Mouse (Mus musculus) heart, adult 2 months (tissue): ENCODE data around the gene Itpr2. TPM values are rescaled to one million over a fixed set of nuclear protein-coding genes. Genes with fewer than 3 reads are reported as not detected.

Source experiments
- DNase-seq, 2 experiments: peaks; one replicate each; pipeline ENCODE4 v3.0.0; 2021
- H3K27ac ChIP-seq: fragments of 200-600 bp; 2 replicates; pipeline ENCODE4 v1.8.1; 2022
- H3K27me3 ChIP-seq: fragments of 200-500 bp; 2 replicates; pipeline ENCODE4 v1.6.1; 2012; ENCODE audit warnings: mild to moderate bottlenecking, low read length, inconsistent platforms, mixed read lengths; ENCODE audit not compliant: control insufficient read depth, insufficient read depth
- H3K36me3 ChIP-seq: fragments of 200-500 bp; 2 replicates; pipeline ENCODE4 v1.6.1; 2012; ENCODE audit warnings: low read length, inconsistent platforms; ENCODE audit not compliant: control insufficient read depth, insufficient read depth
- H3K4me1 ChIP-seq: fragments of 200-500 bp; 2 replicates; pipeline ENCODE4 v1.6.1; 2011; ENCODE audit warnings: low read length; ENCODE audit not compliant: control insufficient read depth, insufficient read depth
- H3K4me3 ChIP-seq: fragments of 200-600 bp; 2 replicates; pipeline ENCODE4 v1.8.1; 2022
- H3K79me2 ChIP-seq: fragments of 200-500 bp; replicated peaks from 2 replicates; pipeline ENCODE4 v1.6.1; 2012; ENCODE audit warnings: mild to moderate bottlenecking, inconsistent platforms, low read length, moderate library complexity, mixed read lengths; ENCODE audit not compliant: control insufficient read depth, insufficient read depth
- H3K9ac ChIP-seq: fragments of 200-500 bp; 2 replicates; pipeline ENCODE4 v1.6.1; 2012; ENCODE audit warnings: low read depth, mild to moderate bottlenecking, control low read depth, inconsistent platforms, low read length, mixed read lengths
- CTCF ChIP-seq: fragments of 200-600 bp; IDR thresholded peaks from 2 replicates; pipeline ENCODE4 v1.8.1; 2022; ENCODE audit warnings: antibody characterized with exemption, mild to moderate bottlenecking, moderate library complexity
- EP300 ChIP-seq: fragments of 200-500 bp; IDR thresholded peaks from 2 replicates; pipeline ENCODE4 v1.6.1; 2011; ENCODE audit warnings: low read depth, low read length, control low read depth; ENCODE audit not compliant: insufficient read depth
- POLR2A ChIP-seq: fragments of 200-500 bp; IDR thresholded peaks from 2 replicates; pipeline ENCODE4 v1.6.1; 2011; ENCODE audit warnings: mild to moderate bottlenecking, low read depth, low read length, control low read depth; ENCODE audit not compliant: insufficient read depth
- WGBS: fragments of 180-500 bp; shearing (Covaris S2); methylation state at CpG from one replicate; pipeline ENCODE4 v1.1.7; 2018; 5-methylcytosine and 5-hydroxymethylcytosine counted together
- intact Hi-C: fragments of 180-260 bp; cut with DNase I; formaldehyde crosslinking; loops from one replicate; pipeline ENCODE4 v1.15.1; 2025
- polyA plus RNA-seq: library from polyadenylated mRNA; depleted of rRNA; stranded (reverse); fragments of >200 nt; gene quantifications from 2 replicates; pipeline ENCODE4 v1.2.3, GENCODE M21; 2012
- total RNA-seq, 2 experiments: library from RNA; stranded (reverse); gene quantifications; 2 replicates each; pipeline ENCODE4 v1.2.3; 2021

Itpr2 gene
- total and polyA plus RNA-seq, 3 experiments = 6.6 to 23.7 (median 20.1) TPM

DNA sequence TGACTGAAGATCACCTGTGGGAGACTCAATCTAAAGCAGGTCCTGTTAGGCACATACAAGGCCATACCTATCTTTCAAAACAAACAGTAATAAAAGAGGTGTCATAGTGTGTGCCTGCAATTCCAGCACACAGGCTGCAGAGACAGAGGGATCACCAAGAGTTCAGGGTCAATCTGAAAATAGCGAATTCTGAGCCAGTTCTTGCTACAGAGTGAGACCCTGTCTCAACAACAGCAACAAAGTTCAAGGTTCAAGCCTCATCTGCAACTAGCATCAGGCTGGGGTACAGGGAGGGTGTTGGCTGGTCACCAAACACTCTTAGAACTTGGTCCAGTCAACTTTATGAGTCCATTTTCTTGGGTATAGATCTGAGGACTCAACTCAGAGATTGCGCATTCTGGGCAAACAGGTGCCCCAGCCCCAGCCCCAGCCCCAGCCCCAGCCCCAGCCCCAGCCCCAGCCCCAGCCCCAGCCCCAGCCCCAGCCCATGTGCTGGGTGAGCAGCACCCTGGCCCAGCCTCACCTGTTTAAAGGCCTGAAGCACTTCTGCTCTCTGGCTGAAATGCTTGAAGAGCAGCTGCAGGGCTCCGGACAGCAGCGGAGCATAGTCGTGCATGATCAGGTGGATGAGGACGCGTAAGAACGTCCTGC lies 155.4 kb downstream of the Itpr2 start:
- Histone ChIP-seq H3K27ac (no peak overlapping the region), H3K4me1 (no peaks in the 10 kb centered on the region), H3K27me3 (no peaks in the 10 kb centered on the region), H3K9ac (no peak overlapping the region), H3K79me2 (no peaks in the 10 kb centered on the region), H3K4me3 (no peak overlapping the region), H3K36me3 (no peaks in the 10 kb centered on the region)
- intact Hi-C loops = no loop called here
- DNase-seq = no peak
- TF ChIP-seq CTCF (no peak), EP300 (no peak), POLR2A (no peak)
- WGBS = 98% methylated on average over 8 of the region's 8 CpGs

DNA sequence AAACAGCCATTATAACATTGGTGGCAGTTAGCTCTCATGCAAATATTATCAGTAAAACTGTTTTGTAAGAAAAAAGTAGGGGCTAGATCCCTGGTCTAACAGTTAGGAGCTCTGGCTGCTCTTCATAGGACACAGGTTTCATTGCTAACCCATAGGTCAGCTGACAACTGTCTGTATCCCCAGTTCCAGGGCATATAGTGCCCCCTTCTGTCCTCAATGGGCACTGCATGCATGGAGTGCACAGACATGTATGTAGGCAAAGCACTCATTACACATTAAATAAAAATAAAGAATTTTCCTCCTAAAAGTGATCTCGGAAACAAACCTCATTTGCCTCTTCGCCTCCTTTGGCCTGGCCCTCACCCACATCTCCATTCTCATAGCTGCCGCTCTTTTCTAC lies 157.3 kb downstream of the Itpr2 start:
- TF ChIP-seq CTCF (peak; percentile 70), EP300 (no peak)
- H3K27me3 ChIP-seq = no peaks in the 10 kb centered on the region
- intact Hi-C loops = no loop called here
- DNase-seq = no peak
- H3K79me2 ChIP-seq = no peaks in the 10 kb centered on the region
- WGBS = 97% methylated on average over 3 of the region's 3 CpGs
- H3K4me3 ChIP-seq = no peak overlapping the region
- H3K27ac ChIP-seq = no peak overlapping the region
- H3K9ac ChIP-seq = no peak overlapping the region
- H3K4me1 ChIP-seq = no peaks in the 10 kb centered on the region
- no peaks in the 10 kb centered on the region for H3K36me3 ChIP-seq

- no peak for DNase-seq
- Histone ChIP-seq H3K4me3 (no peak overlapping the region), H3K4me1 (no peaks in the 10 kb centered on the region), H3K79me2 (no peaks in the 10 kb centered on the region), H3K27ac (no peak overlapping the region), H3K36me3 (no peaks in the 10 kb centered on the region), H3K9ac (no peak overlapping the region), H3K27me3 (no peaks in the 10 kb centered on the region)
- TF ChIP-seq CTCF = no peak
- no peak for TF ChIP-seq EP300
- no peak for TF ChIP-seq POLR2A
- 73% methylated on average over 10 of the region's 10 CpGs for WGBS
- intact Hi-C loops = no loop called here
Observed at GRCm38 (mm10) chr6:146343671-146344384, 158.2 kb downstream of the Itpr2 start.

DNA sequence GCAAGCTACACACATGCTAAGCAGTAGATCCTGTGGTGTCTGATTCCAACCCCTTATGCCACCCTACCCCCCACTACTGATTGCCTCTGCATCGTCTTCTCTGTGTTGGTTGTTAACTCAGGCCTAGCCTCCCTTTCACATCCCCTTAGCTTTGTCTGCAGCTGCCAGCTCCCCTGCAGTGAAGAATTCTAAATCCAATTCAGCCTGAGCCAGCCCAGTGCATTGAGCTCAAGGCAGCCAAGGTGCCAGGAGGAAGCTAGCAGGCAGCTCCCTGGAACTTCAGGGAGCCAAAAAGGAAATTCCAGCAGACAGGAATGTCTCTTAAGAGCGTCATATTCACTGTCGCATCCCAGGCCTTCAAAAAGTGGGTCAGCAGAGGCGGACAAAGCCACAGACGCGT lies 159.0 kb downstream of the Itpr2 start:
- TF ChIP-seq CTCF (no peak), POLR2A (no peak), EP300 (no peak)
- no peak overlapping the region for H3K27ac ChIP-seq
- intact Hi-C loops = no loop called here
- no peaks in the 10 kb centered on the region for H3K4me1 ChIP-seq
- no peak for DNase-seq
- no peaks in the 10 kb centered on the region for H3K27me3 ChIP-seq
- no peaks in the 10 kb centered on the region for H3K79me2 ChIP-seq
- H3K36me3 ChIP-seq = no peaks in the 10 kb centered on the region
- no peak overlapping the region for H3K9ac ChIP-seq
- H3K4me3 ChIP-seq = no peak overlapping the region
- WGBS = 44% methylated on average over 6 of the region's 6 CpGs

DNA sequence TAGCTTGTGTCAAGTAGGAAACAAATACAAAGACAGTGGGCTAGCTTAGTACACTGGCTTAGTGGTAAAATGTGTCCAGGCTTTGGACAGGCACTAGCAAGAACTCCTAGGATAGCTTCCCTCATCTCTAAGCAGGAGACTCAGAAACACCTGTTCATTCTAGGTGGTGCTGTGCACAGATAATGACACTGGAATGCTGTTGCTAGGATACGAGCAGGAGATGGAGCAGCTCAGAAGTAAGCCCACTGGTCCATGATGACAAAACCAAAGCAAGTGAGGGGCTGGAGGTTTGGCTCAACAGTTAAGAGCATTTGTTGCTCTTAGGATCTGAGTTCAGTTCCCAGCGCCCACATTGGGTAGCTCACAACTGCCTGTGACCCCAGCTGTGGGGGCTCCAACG lies 160.1 kb downstream of the Itpr2 start:
- intact Hi-C loops = no loop called here
- no peak overlapping the region for H3K4me3 ChIP-seq
- H3K9ac ChIP-seq = no peak overlapping the region
- H3K4me1 ChIP-seq = no peaks in the 10 kb centered on the region
- DNase-seq = no peak
- WGBS = 93% methylated on average over 3 of the region's 3 CpGs
- H3K36me3 ChIP-seq = no peaks in the 10 kb centered on the region; the same call in 1 of the 2 replicates
- H3K27me3 ChIP-seq = no peaks in the 10 kb centered on the region
- H3K27ac ChIP-seq = no peak overlapping the region
- no peak for TF ChIP-seq CTCF
- TF ChIP-seq EP300 = no peak
- TF ChIP-seq POLR2A = no peak
- no peaks in the 10 kb centered on the region for H3K79me2 ChIP-seq

GRCm38 (mm10) chr6:146341413-146341812 lies 160.6 kb downstream of the Itpr2 start:
- H3K9ac ChIP-seq = no peak overlapping the region
- H3K27me3 ChIP-seq = no peaks in the 10 kb centered on the region
- H3K79me2 ChIP-seq = no peaks in the 10 kb centered on the region
- H3K4me1 ChIP-seq = no peaks in the 10 kb centered on the region
- no peaks in the 10 kb centered on the region; the same call in 1 of the 2 replicates for H3K36me3 ChIP-seq
- no peak overlapping the region for H3K27ac ChIP-seq
- H3K4me3 ChIP-seq = no peak overlapping the region
- 82% methylated on average over 3 of the region's 3 CpGs for WGBS
- no peak for DNase-seq
- intact Hi-C loops = no loop called here
- no peak for TF ChIP-seq EP300
